Mouse (Mus musculus): ENCODE measurements at regions not wholly inside any gene's neighbourhood (a gene's known extent, or its start where the extent isn't known, plus 50 kb on each side); places are given as distances from the start of the nearest gene placed in this dataset.

DNA sequence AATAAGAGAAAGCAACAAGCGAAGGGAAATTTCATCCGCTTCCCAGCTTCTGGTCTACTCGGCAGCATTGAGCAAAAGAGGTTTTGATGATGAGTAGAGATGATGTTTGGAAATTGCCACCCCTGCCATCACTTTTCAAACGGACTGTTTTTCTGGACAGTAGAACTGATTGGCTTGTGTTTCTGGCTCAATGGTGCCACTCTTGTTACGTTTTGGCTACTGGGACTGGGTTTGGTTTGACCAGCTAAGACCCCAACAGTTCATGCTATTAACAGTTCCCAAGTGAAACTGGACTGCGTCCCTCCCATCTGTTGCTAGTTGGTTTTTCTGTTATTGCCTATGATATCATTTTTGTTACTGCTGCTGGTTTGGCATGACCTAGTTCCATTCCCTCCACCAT is 199.1 kb downstream of the Rps15a start:
- no peak for TF ChIP-seq CTCF (IDR thresholded peaks at IDR 0.05; ENCODE audit: control insufficient read depth, insufficient read depth, low read length)
- no peak for TF ChIP-seq POLR2A (IDR thresholded peaks at IDR 0.05; ENCODE audit: borderline replicate concordance, control insufficient read depth, low read depth, low read length)

Data from bone marrow, adult 2 months (tissue).